Mouse (Mus musculus): ENCODE data around the gene Hoxc8.

GRCm38 (mm10) chr15:102984925-102985324 is 5.5 kb upstream of the Hoxc8 start:
- TF ChIP-seq USF1 (IDR thresholded peaks at IDR 0.05; ENCODE audit: low read depth, low read length) (no peak), CTCF (IDR thresholded peaks at IDR 0.05 in 2 of 3, conservative IDR thresholded peaks at IDR 0.05 in 1 of 3; ENCODE audit: control insufficient read depth in 1 of 3, insufficient read depth in 1 of 3, low read depth in 2 of 3, low read length in 3 of 3, poor library complexity in 1 of 3, severe bottlenecking in 1 of 3) (no peak), MEF2A (IDR thresholded peaks at IDR 0.05; ENCODE audit: extremely low read depth, insufficient replicate concordance, low read depth, low read length, poor library complexity, severe bottlenecking) (no peak), EP300 (IDR thresholded peaks at IDR 0.05; ENCODE audit: low read depth in 1 of 2, low read length in 2 of 2) (no peak), ZMIZ1 (IDR thresholded peaks at IDR 0.05; ENCODE audit: low read depth, low read length) (no peak), NRF1 (IDR thresholded peaks at IDR 0.05; ENCODE audit: insufficient read depth, low read depth, low read length, poor library complexity, severe bottlenecking) (no peak), POLR2A (IDR thresholded peaks at IDR 0.05; ENCODE audit: control insufficient read depth in 1 of 2, insufficient read depth in 1 of 2, low read depth in 1 of 2, low read length in 2 of 2, poor library complexity in 1 of 2) (no peak; a peak in 1 of 4 replicates), RAD21 (IDR thresholded peaks at IDR 0.05; ENCODE audit: low read depth, low read length) (no peak), ZNF384 (IDR thresholded peaks at IDR 0.05; ENCODE audit: low read depth, low read length) (no peak), KAT2A (conservative IDR thresholded peaks at IDR 0.05; ENCODE audit: low read depth, low read length) (no peak), NELFE (IDR thresholded peaks at IDR 0.05; ENCODE audit: low read depth, low read length) (no peak), TAL1 (IDR thresholded peaks at IDR 0.05; ENCODE audit: low read length) (no peak), UBTF (IDR thresholded peaks at IDR 0.05; ENCODE audit: borderline replicate concordance, insufficient read depth, low read depth, low read length) (no peak), MYB (IDR thresholded peaks at IDR 0.05; ENCODE audit: low read depth, low read length) (no peak)
